Mouse (Mus musculus): ENCODE results near the gene Nxnl1. TPM values are rescaled to one million over a fixed set of nuclear protein-coding genes. Genes with fewer than 3 reads are reported as not detected.

The Nxnl1 gene
- polyA plus RNA-seq, 1 experiment from 2014 or later: not detected

DNA sequence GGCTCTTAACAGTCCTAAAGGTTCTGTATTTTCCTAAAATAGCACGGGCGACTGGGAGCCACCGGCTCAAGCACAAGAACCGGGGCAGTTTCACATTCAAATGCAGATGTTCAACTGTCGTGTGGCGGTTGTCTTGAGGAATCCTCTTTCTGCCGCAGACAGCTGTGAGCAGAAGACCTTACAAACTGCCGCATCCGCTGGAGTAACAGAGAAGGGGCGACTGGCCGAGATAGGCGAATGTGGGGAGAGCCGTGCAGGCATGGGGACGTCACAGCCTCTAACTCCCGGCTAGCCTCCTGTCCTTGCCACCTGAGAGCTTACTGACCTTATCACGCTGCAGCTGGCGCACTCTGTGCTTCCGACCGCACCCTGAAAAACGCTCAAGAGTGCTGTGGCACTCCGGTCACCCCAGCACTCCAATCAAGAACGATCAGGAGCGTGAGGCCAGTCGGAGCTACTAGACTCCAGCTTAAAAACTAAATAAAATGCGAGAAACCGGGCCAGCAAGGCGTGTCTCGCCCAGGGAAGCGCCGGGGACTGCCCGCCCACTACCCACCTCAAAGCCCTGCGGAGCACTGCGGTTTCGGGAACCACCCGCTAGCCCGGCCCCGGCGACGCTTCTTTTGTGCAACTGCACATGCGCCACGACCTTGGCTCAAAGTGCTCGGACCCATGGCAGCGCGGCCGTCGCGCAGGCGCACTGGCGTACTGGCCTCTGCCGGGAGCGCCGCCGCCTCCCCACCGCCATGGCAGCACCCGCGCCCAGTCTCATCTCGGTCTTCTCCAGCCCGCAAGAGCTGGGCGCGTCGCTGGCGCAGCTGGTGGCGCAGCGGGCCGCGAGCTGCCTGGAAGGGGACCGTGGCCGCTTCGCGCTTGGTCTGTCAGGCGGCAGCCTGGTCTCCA is 25.3 kb upstream of the Nxnl1 start, which contains the start of gene Pgls:
Gene Pgls, plus strand, starts transcription at position 706 of the 903 bp plus-strand sequence.
- peak within 1 kb of the TSS; percentile 94 for H3K27ac ChIP-seq (ENCODE audit: low read length)
- ATAC-seq (ENCODE audit: low read depth): peak; percentile 85
- H3K4me3 ChIP-seq (ENCODE audit: low read depth, low read length): peak within 1 kb of the TSS; percentile 73
- H3K27me3 ChIP-seq (ENCODE audit: control insufficient read depth, insufficient read depth, low read depth, low read length): no peaks in the 10 kb centered on the region
- peak within 1 kb of the TSS; percentile 72 for H3K9ac ChIP-seq (ENCODE audit: low read depth, low read length)
- no peaks in the 10 kb centered on the region for H3K9me3 ChIP-seq (replicated peaks; ENCODE audit: control insufficient read depth, low read length)
- H3K4me1 ChIP-seq (ENCODE audit: control insufficient read depth, low read depth, low read length): peaks cover 22% of the 10 kb centered on the region
- under 1% methylated on average over 69 of the region's 71 CpGs for WGBS (ENCODE audit: insufficient replicate concordance)
- peak within 1 kb of the TSS; percentile 93 for H3K4me2 ChIP-seq (ENCODE audit: low read depth, low read length)
- H3K36me3 ChIP-seq (ENCODE audit: control insufficient read depth, insufficient read depth): no peaks in the 10 kb centered on the region

DNA sequence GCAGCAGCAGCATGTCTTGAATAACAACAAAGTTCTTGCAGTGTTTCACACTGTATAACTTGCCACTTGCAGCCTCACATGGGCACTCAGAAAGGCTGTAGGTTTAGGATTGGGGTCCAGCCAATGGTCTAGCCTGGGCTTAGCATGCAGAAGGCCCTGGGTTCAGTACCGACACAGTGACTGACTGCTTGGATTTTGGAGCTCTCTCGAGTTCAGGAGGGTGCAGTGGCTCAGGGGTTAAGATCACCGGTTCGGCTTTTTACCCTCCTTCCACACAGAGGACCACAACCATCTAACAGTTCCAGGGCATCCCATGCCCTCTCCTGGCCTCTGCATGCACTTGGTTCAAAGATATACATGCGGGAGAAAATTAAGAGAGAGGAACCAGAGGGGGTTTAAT is 24.6 kb upstream of the Nxnl1 start:
- peak overlapping the region; percentile 72 for H3K9ac ChIP-seq (ENCODE audit: low read depth, low read length)
- WGBS (ENCODE audit: insufficient replicate concordance): 10% methylated on average over 5 of the region's 5 CpGs
- ATAC-seq (ENCODE audit: low read depth): no peak

DNA sequence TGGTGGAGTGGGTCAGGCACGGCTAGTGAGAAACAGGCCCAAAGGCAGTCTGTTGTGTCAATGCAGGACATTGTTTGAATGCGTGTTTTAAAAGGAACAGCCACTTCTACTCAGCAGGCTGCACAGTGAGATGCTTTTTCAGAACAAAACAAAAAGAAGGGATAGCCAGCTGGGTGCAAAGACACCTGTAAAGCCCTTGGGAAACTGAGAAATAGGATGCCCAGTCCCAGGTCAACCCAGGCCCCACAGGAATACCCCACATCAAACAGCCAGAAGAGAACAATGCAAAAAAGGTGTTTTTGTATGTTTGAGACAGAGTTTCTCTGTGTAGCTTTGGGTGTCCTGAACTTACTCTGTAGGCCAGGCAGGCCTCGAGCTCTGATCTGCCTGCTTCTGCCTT is 22.4 kb upstream of the Nxnl1 start:
- H3K27ac ChIP-seq (ENCODE audit: low read length): no peak overlapping the region
- H3K9ac ChIP-seq (ENCODE audit: low read depth, low read length): no peak overlapping the region
- no peaks in the 10 kb centered on the region for H3K36me3 ChIP-seq (ENCODE audit: control insufficient read depth, insufficient read depth)
- no peak overlapping the region for H3K4me2 ChIP-seq (ENCODE audit: low read depth, low read length)
- no peak overlapping the region for H3K4me3 ChIP-seq (ENCODE audit: low read depth, low read length)
- peaks cover 19% of the 10 kb centered on the region for H3K4me1 ChIP-seq (ENCODE audit: control insufficient read depth, low read depth, low read length)
- WGBS (ENCODE audit: insufficient replicate concordance): 70% methylated on average over 3 of the region's 3 CpGs
- no peak for ATAC-seq (ENCODE audit: low read depth)
- no peaks in the 10 kb centered on the region for H3K27me3 ChIP-seq (ENCODE audit: control insufficient read depth, insufficient read depth, low read depth, low read length)
- no peaks in the 10 kb centered on the region for H3K9me3 ChIP-seq (replicated peaks; ENCODE audit: control insufficient read depth, low read length)

More for the DNA sequence above, 24.6 kb upstream of the Nxnl1 start:
- Histone ChIP-seq H3K27me3 (ENCODE audit: control insufficient read depth, insufficient read depth, low read depth, low read length) (no peaks in the 10 kb centered on the region), H3K4me3 (ENCODE audit: low read depth, low read length) (peak overlapping the region; percentile 73), H3K4me1 (ENCODE audit: control insufficient read depth, low read depth, low read length) (peaks cover 22% of the 10 kb centered on the region), H3K4me2 (ENCODE audit: low read depth, low read length) (peak overlapping the region; percentile 93), H3K9me3 (replicated peaks; ENCODE audit: control insufficient read depth, low read length) (no peaks in the 10 kb centered on the region), H3K36me3 (ENCODE audit: control insufficient read depth, insufficient read depth) (no peaks in the 10 kb centered on the region), H3K27ac (ENCODE audit: low read length) (peak overlapping the region; percentile 94)

DNA sequence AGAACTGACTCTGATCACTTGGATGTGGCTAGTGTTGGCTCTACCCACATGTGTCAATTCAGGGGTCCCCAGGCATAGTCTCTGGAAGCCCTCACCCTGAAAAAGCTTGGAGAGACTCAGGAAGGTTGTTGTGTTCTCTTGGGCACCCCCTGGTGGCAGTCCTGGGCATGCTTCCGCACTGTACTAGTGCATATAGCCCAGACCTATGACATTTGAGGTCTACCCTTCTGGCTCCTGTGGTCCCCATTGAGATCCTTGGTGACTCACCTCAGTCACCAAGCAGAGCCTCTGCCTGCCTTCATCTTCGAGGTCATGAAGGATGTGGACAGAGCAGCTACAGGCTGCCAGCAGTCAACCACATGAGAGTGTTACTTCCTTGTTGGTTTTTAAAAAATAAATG is 20.5 kb upstream of the Nxnl1 start:
- 62% methylated on average over 2 of the region's 2 CpGs for WGBS (ENCODE audit: insufficient replicate concordance)
- H3K4me1 ChIP-seq (ENCODE audit: control insufficient read depth, low read depth, low read length): peaks cover 8% of the 10 kb centered on the region
- H3K27ac ChIP-seq (ENCODE audit: low read length): no peak overlapping the region

DNA sequence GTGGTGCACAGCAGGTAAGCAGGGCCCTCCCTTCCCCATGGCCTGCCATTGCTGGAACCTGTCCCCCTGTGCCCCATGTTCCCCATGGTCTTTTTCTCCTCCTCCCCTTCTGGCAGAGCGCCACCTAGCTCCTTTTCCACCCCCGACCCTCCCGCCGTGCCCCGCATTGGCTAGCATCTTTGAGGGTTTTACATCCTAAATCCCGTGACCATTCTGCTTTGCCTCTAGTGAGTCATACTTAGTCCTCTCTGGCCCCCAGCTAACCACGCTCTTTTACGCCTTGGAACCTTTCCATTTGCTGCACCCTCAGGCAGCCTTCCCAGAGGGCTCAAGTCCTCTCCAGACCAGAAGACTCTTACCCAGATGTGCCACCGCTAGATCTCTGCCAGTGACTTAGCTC is 13.8 kb upstream of the Nxnl1 start:
- Histone ChIP-seq H3K4me2 (ENCODE audit: low read depth, low read length) (no peak overlapping the region), H3K9me3 (replicated peaks; ENCODE audit: control insufficient read depth, low read length) (no peaks in the 10 kb centered on the region), H3K4me3 (ENCODE audit: low read depth, low read length) (no peak overlapping the region), H3K9ac (ENCODE audit: low read depth, low read length) (no peak overlapping the region), H3K27ac (ENCODE audit: low read length) (no peak overlapping the region), H3K27me3 (ENCODE audit: control insufficient read depth, insufficient read depth, low read depth, low read length) (no peaks in the 10 kb centered on the region), H3K4me1 (ENCODE audit: control insufficient read depth, low read depth, low read length) (no peaks in the 10 kb centered on the region), H3K36me3 (ENCODE audit: control insufficient read depth, insufficient read depth) (no peaks in the 10 kb centered on the region)
- 62% methylated on average over 8 of the region's 9 CpGs for WGBS (ENCODE audit: insufficient replicate concordance)
- ATAC-seq (ENCODE audit: low read depth): no peak

More for the DNA sequence above, 20.5 kb upstream of the Nxnl1 start:
- Histone ChIP-seq H3K4me3 (ENCODE audit: low read depth, low read length) (no peak overlapping the region), H3K36me3 (ENCODE audit: control insufficient read depth, insufficient read depth) (no peaks in the 10 kb centered on the region), H3K9ac (ENCODE audit: low read depth, low read length) (no peak overlapping the region), H3K27me3 (ENCODE audit: control insufficient read depth, insufficient read depth, low read depth, low read length) (no peaks in the 10 kb centered on the region), H3K9me3 (replicated peaks; ENCODE audit: control insufficient read depth, low read length) (no peaks in the 10 kb centered on the region), H3K4me2 (ENCODE audit: low read depth, low read length) (no peak overlapping the region)
- ATAC-seq (ENCODE audit: low read depth): no peak

DNA sequence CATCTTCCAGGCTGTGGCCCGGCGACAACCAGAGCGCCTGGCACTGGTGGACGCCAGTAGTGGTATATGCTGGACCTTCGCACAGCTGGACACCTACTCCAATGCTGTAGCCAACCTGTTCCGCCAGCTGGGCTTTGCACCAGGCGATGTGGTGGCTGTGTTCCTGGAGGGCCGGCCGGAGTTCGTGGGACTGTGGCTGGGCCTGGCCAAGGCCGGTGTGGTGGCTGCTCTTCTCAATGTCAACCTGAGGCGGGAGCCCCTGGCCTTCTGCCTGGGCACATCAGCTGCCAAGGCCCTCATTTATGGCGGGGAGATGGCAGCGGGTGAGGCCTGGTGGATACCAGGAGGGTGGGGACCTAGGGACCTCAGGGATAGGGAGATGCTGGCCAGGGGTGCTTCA is 13.1 kb upstream of the Nxnl1 start:
- Histone ChIP-seq H3K9me3 (replicated peaks; ENCODE audit: control insufficient read depth, low read length) (no peaks in the 10 kb centered on the region), H3K4me2 (ENCODE audit: low read depth, low read length) (no peak overlapping the region), H3K9ac (ENCODE audit: low read depth, low read length) (no peak overlapping the region), H3K4me1 (ENCODE audit: control insufficient read depth, low read depth, low read length) (no peaks in the 10 kb centered on the region), H3K27me3 (ENCODE audit: control insufficient read depth, insufficient read depth, low read depth, low read length) (no peaks in the 10 kb centered on the region), H3K4me3 (ENCODE audit: low read depth, low read length) (no peak overlapping the region), H3K36me3 (ENCODE audit: control insufficient read depth, insufficient read depth) (no peaks in the 10 kb centered on the region), H3K27ac (ENCODE audit: low read length) (no peak overlapping the region)
- 71% methylated on average over 14 of the region's 14 CpGs for WGBS (ENCODE audit: insufficient replicate concordance)
- no peak for ATAC-seq (ENCODE audit: low read depth)

DNA sequence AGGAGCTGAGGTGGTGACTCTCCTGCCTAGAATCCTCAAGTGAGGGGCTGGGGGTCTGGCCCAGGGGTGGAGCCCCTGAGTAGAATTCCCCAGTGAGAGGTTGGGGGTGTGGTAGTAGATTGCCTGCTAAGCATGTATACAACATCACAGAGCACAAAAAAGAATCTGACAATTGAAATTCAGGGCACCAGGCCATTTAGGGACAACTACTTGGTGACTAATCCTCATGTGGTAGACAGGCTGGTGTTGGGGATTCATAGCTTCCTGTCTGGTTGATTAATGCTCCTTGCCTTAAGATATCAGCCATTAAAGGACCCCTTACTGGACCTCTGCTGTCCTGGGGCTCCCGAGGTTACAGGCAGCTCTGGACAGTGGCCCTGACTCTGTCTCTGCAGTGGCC is 12.6 kb upstream of the Nxnl1 start:
- no peak for ATAC-seq (ENCODE audit: low read depth)
- Histone ChIP-seq H3K4me1 (ENCODE audit: control insufficient read depth, low read depth, low read length) (no peaks in the 10 kb centered on the region), H3K4me3 (ENCODE audit: low read depth, low read length) (no peak overlapping the region), H3K36me3 (ENCODE audit: control insufficient read depth, insufficient read depth) (no peaks in the 10 kb centered on the region), H3K9ac (ENCODE audit: low read depth, low read length) (no peak overlapping the region), H3K27me3 (ENCODE audit: control insufficient read depth, insufficient read depth, low read depth, low read length) (no peaks in the 10 kb centered on the region), H3K27ac (ENCODE audit: low read length) (no peak overlapping the region), H3K9me3 (replicated peaks; ENCODE audit: control insufficient read depth, low read length) (no peaks in the 10 kb centered on the region), H3K4me2 (ENCODE audit: low read depth, low read length) (no peak overlapping the region)
- WGBS (ENCODE audit: insufficient replicate concordance): 29% methylated on average over 1 of the region's 1 CpGs

DNA sequence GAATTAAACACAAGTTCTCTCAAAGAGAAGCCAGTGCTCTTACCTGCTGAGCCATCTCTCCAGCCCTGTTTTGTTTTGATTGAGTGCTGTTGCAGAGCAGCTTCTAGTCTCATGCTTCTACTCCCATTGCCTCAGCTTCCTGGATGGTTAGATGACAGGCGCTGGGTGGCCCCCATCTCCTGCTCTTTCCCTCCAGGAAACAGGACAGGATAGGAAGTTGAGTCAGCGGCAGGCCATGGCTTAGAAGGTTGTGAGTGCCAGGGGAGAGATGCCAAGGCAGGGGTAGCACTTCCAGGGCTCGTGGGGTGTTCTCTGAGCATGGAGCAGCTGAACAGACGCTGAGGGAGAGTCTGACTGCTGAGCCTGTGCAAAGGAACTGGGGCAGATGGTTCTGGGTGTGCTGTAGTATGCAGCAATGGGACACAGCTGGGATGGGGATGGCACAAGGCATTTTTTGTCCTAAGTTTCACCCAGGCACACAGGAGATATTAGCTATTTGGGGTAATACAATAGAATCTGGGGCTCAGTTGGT is 11.5 kb upstream of the Nxnl1 start:
- Histone ChIP-seq H3K27me3 (ENCODE audit: control insufficient read depth, insufficient read depth, low read depth, low read length) (no peaks in the 10 kb centered on the region), H3K4me2 (ENCODE audit: low read depth, low read length) (no peak overlapping the region), H3K9me3 (replicated peaks; ENCODE audit: control insufficient read depth, low read length) (no peaks in the 10 kb centered on the region), H3K27ac (ENCODE audit: low read length) (no peak overlapping the region), H3K9ac (ENCODE audit: low read depth, low read length) (no peak overlapping the region), H3K4me1 (ENCODE audit: control insufficient read depth, low read depth, low read length) (no peaks in the 10 kb centered on the region), H3K4me3 (ENCODE audit: low read depth, low read length) (no peak overlapping the region), H3K36me3 (ENCODE audit: control insufficient read depth, insufficient read depth) (no peaks in the 10 kb centered on the region)
- 39% methylated on average over 4 of the region's 4 CpGs for WGBS (ENCODE audit: insufficient replicate concordance)
- ATAC-seq (ENCODE audit: low read depth): no peak

DNA sequence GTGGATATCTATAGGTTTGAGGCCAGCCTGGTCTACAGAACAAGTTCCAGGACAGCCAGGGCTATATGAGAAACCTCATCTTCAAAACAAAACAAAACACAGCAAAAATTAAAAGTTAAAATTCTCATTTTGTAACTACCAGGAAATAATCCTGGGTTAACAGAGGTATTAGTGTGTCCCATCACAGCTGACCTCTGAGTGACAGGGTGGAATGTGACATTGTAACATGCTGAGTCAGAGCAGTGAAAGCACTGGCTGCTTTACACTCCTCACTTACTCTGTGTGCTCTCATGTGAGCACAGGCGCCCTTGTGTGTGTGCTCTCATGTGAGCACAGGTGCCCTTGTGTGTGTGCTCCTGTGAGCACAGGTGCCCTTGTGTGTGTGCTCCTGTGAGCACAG is 8.6 kb upstream of the Nxnl1 start:
- Histone ChIP-seq H3K4me3 (ENCODE audit: low read depth, low read length) (no peak overlapping the region), H3K9ac (ENCODE audit: low read depth, low read length) (no peak overlapping the region), H3K27me3 (ENCODE audit: control insufficient read depth, insufficient read depth, low read depth, low read length) (no peaks in the 10 kb centered on the region; the same call in 1 of the 2 replicates), H3K27ac (ENCODE audit: low read length) (no peak overlapping the region), H3K4me2 (ENCODE audit: low read depth, low read length) (no peak overlapping the region), H3K4me1 (ENCODE audit: control insufficient read depth, low read depth, low read length) (peaks cover 9% of the 10 kb centered on the region; the same call in 1 of the 2 replicates), H3K9me3 (replicated peaks; ENCODE audit: control insufficient read depth, low read length) (no peaks in the 10 kb centered on the region), H3K36me3 (ENCODE audit: control insufficient read depth, insufficient read depth) (no peaks in the 10 kb centered on the region)
- ATAC-seq (ENCODE audit: low read depth): no peak
- 38% methylated on average over 1 of the region's 1 CpGs for WGBS (ENCODE audit: insufficient replicate concordance)

All from liver, embryonic 16.5 days (tissue).